Mouse (Mus musculus) bone marrow, adult 2 months (tissue): Measurements from ENCODE around the gene Got2. TPM values are rescaled to one million over a fixed set of nuclear protein-coding genes. Genes with fewer than 3 reads are reported as not detected.
"Not testable (repeated sequence)": the region's sequence is repeated elsewhere in the genome, so short reads cannot be mapped to it uniquely, and the experiment has no call there.

Source experiments
- H3K27ac ChIP-seq: fragments of 200-500 bp; 2 replicates; pipeline ENCODE4 v1.5.1; 2012; ENCODE audit warnings: low read depth, mild to moderate bottlenecking, control low read depth, inconsistent platforms, low read length; ENCODE audit not compliant: control insufficient read depth, poor library complexity, insufficient read depth
- H3K4me1 ChIP-seq: fragments of 200-500 bp; 2 replicates; pipeline ENCODE4 v1.6.1; 2011; ENCODE audit warnings: low read length; ENCODE audit not compliant: control insufficient read depth, insufficient read depth
- H3K4me3 ChIP-seq: fragments of 200-500 bp; replicated peaks from 2 replicates; pipeline ENCODE3; 2011; ENCODE audit warnings: mild to moderate bottlenecking, low read depth, low read length, control low read depth; ENCODE audit not compliant: control insufficient read depth
- CTCF ChIP-seq: fragments of 200-500 bp; IDR thresholded peaks from 2 replicates; pipeline ENCODE4 v1.5.1; 2011; ENCODE audit warnings: low read length, control low read depth; ENCODE audit not compliant: control insufficient read depth, insufficient read depth
- POLR2A ChIP-seq: fragments of 200-500 bp; IDR thresholded peaks from 2 replicates; pipeline ENCODE4 v1.6.1; 2011; ENCODE audit warnings: low read depth, mild to moderate bottlenecking, control low read depth, low read length, borderline replicate concordance; ENCODE audit not compliant: control insufficient read depth
- WGBS: fragments of 180-500 bp; shearing (Covaris S2); methylation state at CpG from one replicate; pipeline ENCODE4 v1.1.7; 2018; 5-methylcytosine and 5-hydroxymethylcytosine counted together
- polyA plus RNA-seq: library from polyadenylated mRNA; stranded (reverse); fragments of >200 nt; gene quantifications from 2 replicates; pipeline ENCODE4 v1.2.4, GENCODE M21; 2011; ENCODE audit warnings: low replicate concordance; ENCODE audit not compliant: missing spikeins, insufficient read depth, insufficient read length

The Got2 gene
- polyA plus RNA-seq, 1 experiment = 43.1 TPM

DNA sequence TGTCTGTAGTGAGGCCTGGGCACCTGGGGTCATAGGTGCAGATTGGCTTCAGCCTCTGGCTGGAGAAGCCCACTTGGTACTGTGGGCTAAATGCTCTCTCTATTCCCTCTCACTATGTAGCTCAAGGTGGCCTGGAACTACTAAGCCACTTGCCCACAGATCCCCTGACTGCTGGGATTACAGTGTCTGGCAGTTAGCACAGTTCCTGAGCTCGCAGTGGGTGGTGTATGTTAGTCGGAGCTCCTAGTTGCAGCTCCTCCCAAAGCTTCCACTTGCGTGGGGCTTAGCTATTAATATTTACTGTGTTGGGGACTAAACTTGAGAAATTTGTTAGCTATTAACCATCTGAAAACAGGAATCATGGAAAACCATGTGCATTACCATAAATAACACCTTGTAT, 6.8 kb downstream of the Got2 start:
- no peaks in the 10 kb centered on the region; the same call in 1 of the 2 replicates for H3K4me1 ChIP-seq
- WGBS = 66% methylated on average over 3 of the region's 3 CpGs
- H3K27ac ChIP-seq = no peak overlapping the region
- no peak overlapping the region for H3K4me3 ChIP-seq
- no peak for TF ChIP-seq POLR2A
- TF ChIP-seq CTCF = no peak

DNA sequence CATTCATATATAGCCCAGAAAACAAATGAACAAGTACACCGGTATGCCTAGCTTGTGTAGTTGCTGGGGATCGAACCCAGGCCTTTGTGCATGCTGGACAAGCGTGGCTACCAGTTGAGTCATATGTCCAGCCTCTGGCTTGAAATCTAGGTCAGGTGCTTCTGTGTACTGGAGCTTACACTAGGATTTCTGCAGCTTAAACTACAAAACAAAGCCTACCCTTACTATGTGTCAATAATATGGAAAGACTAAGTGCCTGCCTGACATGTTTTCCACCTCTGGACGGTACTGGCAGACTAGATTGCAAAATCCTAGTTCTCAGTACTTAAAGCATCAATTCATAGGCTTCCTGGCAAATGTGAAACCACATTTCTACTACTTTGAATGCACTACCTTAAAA, 8.5 kb downstream of the Got2 start:
- Histone ChIP-seq H3K27ac (no peak overlapping the region), H3K4me1 (no peaks in the 10 kb centered on the region), H3K4me3 (no peak overlapping the region)
- TF ChIP-seq CTCF = no peak
- no peak for TF ChIP-seq POLR2A
- WGBS = 79% methylated on average over 4 of the region's 4 CpGs

DNA sequence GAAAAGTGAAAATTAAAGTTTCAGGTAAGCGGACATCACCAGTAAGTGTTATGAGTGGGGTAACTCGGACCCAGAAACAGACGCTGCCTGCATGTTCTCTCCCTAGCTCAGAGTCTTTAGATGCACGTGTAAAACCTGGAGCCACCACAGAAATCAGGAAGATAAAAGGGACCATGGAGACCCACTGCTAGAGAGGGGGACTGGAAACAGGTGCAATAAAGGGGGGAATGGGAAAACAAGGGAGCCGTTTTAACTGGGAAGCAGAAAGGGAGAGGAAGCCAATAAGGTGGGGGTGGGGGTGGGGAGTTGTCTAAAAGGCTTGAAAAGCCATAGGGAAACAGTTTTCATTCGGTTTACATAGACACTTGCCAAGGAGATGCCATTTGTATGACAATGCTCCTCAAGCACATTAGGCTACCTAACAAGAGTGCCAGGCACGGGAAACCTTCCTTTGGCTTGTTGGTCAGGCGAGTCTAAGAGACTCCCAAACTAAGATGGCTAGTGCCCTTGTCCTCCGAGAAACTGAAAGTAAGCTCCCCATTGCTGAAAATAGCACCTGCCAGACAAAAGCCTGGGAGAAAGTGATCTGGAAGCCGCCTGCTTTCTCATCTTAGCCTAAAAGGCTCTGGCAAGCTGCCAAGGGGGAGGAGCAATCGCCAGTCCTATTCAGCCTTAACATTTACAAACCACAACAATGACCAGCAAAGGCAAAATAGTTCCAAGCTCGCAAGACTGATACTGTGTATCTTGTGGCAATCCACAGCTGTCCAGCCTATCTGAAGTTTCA, 10.0 kb downstream of the Got2 start:
- no peak overlapping the region for H3K4me3 ChIP-seq
- no peak overlapping the region for H3K27ac ChIP-seq
- WGBS = 61% methylated on average over 12 of the region's 12 CpGs
- TF ChIP-seq POLR2A = no peak
- no peak for TF ChIP-seq CTCF
- H3K4me1 ChIP-seq = no peaks in the 10 kb centered on the region

DNA sequence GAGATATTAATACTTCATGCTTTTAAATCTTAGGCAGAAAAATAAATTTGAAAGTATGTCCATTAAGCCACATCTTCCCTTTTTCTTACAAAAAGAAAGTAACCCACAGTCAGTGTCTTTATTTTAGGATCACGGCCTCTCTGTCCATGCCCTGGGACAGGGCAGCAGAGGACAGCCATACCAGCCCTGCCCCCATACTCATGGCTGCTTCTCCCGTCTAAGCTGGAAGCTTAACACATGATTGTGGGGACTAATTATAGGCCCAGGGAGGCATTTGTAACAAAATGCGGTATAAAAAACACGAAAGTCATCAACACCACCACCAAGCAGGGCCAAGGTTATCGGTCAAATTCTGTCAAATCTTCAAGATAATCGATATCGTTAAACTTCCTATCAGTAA, 13.1 kb downstream of the Got2 start:
- Histone ChIP-seq H3K4me1 (no peaks in the 10 kb centered on the region), H3K27ac (no peak overlapping the region), H3K4me3 (no peak overlapping the region)
- TF ChIP-seq POLR2A (no peak), CTCF (no peak)
- WGBS = 92% methylated on average over 7 of the region's 7 CpGs

DNA sequence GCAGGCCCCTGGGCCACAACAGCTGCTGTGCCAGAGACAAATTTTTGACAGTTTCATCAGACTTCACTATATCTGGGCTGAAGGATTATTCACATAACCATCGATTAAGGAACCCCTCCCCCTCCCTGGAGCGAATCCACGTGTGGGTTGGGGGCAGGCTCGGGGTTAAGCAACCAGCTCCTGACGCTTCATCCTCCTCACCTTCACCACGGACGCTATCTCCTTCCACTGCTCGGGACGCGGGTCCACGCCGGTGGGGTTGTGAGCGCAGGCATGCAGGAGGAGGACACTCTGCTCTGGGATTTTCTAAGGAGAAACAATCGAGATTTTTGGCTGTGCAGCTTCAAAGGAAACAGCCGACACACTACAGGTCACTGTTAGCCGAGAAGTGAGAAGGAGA, 16.7 kb downstream of the Got2 start:
- no peak overlapping the region for H3K4me3 ChIP-seq
- WGBS = 84% methylated on average over 16 of the region's 16 CpGs
- H3K4me1 ChIP-seq = no peaks in the 10 kb centered on the region
- no peak for TF ChIP-seq POLR2A
- no peak for TF ChIP-seq CTCF
- H3K27ac ChIP-seq = no peak overlapping the region

DNA sequence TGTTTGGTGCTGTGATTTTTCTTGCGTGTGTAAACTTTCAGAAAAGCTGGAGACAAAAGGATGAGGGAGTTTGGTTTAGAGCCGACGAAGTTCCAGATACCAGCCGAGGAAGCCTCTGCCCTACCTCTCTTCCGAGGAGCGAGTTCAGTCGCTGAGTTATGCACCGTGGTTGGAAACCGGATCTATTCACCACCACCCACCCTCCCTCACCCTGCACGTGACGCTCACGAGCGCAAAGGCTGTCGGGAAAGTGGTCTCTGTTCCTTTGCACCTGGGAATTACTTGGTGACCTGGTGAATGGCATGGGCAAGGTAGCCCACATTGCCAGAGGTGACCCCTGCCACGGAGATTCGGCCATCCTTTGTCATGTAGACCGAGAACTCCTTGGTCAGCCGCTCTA, 23.5 kb downstream of the Got2 start:
- not testable (repeated sequence) for H3K4me1 ChIP-seq, H3K4me3 ChIP-seq, H3K27ac ChIP-seq
- WGBS = 95% methylated on average over 18 of the region's 18 CpGs

DNA sequence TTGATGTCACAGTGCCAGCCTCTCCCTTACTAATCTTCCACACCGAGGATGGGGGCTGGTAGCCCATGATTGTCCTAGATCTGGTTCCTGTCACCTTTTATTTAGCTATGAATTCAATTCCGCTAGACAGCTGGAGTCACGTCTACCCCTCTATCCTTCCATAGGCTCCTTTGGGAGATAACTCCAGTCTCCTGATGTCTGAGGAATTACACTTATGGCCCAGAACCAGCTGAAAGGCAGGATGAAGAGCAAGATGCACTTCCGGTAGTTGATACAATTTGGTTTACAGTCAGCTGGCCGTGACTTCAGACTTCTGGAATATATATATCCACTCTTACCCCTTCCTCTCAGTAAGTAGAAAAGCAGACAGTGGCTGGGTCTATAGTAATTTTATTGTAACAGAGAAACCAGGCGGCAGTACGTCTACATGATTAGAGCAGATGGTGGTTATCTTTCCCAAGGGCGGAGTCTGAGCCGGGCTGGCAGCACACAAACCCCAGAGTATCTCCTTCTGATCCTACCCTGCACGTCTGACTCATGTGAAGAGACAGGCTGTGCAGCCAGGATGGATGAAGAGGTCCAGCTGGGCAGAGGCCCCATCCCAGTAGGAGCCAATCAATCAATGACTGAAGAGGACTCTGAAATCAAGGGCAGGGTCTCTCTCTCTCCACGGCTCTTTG, 24.4 kb downstream of the Got2 start:
- H3K27ac ChIP-seq, H3K4me1 ChIP-seq, H3K4me3 ChIP-seq: not testable (repeated sequence)
- 64% methylated on average over 11 of the region's 11 CpGs for WGBS

DNA sequence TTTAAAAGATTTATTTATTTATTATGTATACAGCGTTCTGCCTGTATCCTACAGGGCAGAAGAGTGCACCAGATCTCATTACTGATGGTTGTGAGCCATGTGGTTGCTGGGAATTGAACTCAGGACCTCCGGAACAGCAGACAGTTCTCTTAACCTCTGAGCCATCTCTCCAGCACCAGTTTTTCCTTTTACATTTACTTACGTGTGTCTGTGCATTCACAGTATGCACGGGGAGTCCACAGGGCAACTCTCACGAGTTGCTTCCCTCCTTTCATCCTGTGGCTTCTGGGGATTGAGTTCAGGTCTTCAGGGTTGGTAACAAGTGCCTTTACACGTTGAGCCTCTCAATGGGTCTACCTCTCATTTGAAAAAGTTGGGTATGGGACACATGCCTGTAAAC, 34.2 kb downstream of the Got2 start:
- WGBS = 79% methylated on average over 6 of the region's 6 CpGs
- Histone ChIP-seq H3K4me1 (peaks cover 1% of the 10 kb centered on the region; the same call in 1 of the 2 replicates), H3K27ac (no peak overlapping the region), H3K4me3 (no peak overlapping the region)
- TF ChIP-seq POLR2A (no peak), CTCF (no peak)
